Comparison of ENCODE assay signal across 21 mouse cellular contexts in the genomic region with DNA sequence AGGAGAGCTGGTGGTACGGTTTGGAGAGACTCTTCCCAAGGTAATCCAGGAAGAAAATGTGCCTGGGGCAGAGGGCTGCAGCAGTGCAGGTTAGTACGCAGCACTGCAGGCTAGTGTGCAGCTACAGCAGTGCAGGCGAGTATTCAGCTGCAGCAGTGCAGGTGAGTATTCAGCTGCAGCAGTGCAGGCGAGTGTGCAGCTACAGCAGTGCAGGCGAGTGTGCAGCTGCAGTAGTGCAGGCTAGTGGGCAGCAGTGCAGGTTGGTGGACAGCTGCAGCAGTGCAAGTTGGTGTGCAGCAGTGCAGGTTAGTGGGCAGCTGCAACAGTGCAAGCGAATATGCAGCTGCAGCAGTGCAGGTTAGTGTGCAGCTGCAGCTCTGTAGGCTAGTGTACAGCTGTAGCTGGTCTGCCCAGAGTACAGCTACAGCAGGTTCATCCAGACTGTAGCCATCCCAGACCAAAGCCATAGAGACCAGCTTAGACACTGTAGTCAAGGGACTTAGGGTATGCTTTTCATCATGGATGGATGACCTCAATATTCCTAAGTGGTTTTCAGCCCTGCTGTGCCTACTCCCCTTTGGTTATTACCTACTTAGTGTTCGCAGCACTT. TPM values are rescaled to one million over a fixed set of nuclear protein-coding genes. Genes with fewer than 3 reads are reported as not detected.
A peak's percentile ranks its signal among the peaks of the same experiment; 100 is the strongest.
DNase-seq lines count a peak whose midpoint lies in the region; ATAC-seq and TF ChIP-seq lines count a peak whose summit lies in the region.
"Had no signal": no experiment of that assay in that cellular context is flagged by ENCODE, and none has a peak within 500 bp of the region (broad histone marks: within the 10 kb centered on the region; RNA-seq: fewer than 3 reads in every experiment).

No protein-coding gene starts in this region.

- no peak for TF ChIP-seq CTCF in liver, postnatal 0 days (IDR thresholded peaks at IDR 0.05; ENCODE audit: low read depth)
- no peak for TF ChIP-seq CTCF in brain, embryonic 14.5 days (IDR thresholded peaks at IDR 0.05; ENCODE audit: borderline replicate concordance, extremely low read depth, insufficient read depth, insufficient read length)

- H3K27ac ChIP-seq in forebrain, embryonic 15.5 days (replicated peaks) = peak overlapping the region; percentile 74
- H3K27ac ChIP-seq in forebrain, embryonic 10.5 days = no peak overlapping the region
- H3K27ac ChIP-seq in liver, embryonic 12.5 days = peak overlapping the region; percentile 49; the same call in 1 of the 2 replicates
- no peak overlapping the region for H3K27ac ChIP-seq in liver, postnatal 0 days (ENCODE audit: low read depth)
- H3K27ac ChIP-seq in midbrain, embryonic 14.5 days (replicated peaks; ENCODE audit: low read depth, low read length) = peak overlapping the region; percentile 61
- H3K27ac ChIP-seq: heart, embryonic 13.5 days; limb, embryonic 12.5 days; neural tube, embryonic 15.5 days had no signal

- 70% methylated on average over 7 of the region's 7 CpGs for WGBS in forebrain, embryonic 15.5 days
- WGBS in forebrain, embryonic 10.5 days = 80% methylated on average over 7 of the region's 7 CpGs
- 77% methylated on average over 7 of the region's 7 CpGs for WGBS in liver, embryonic 12.5 days (ENCODE audit: insufficient replicate concordance)
- WGBS in liver, postnatal 0 days (ENCODE audit: insufficient replicate concordance) = 84% methylated on average over 7 of the region's 7 CpGs
- 76% methylated on average over 7 of the region's 7 CpGs for WGBS in midbrain, embryonic 14.5 days

- H3K27me3 ChIP-seq in forebrain, embryonic 15.5 days = no peaks in the 10 kb centered on the region
- H3K27me3 ChIP-seq in forebrain, embryonic 10.5 days (ENCODE audit: poor library complexity, severe bottlenecking) = no peaks in the 10 kb centered on the region
- no peaks in the 10 kb centered on the region for H3K27me3 ChIP-seq in liver, embryonic 12.5 days (replicated peaks)
- no peaks in the 10 kb centered on the region for H3K27me3 ChIP-seq in liver, postnatal 0 days (ENCODE audit: insufficient read depth, low read length)
- H3K27me3 ChIP-seq in midbrain, embryonic 14.5 days (ENCODE audit: control insufficient read depth, insufficient read depth, low read length) = no peaks in the 10 kb centered on the region
- H3K27me3 ChIP-seq: CH12.LX; heart, embryonic 13.5 days; limb, embryonic 12.5 days; neural tube, embryonic 15.5 days had no signal

- no peak for TF ChIP-seq POLR2A in brain, embryonic 14.5 days (IDR thresholded peaks at IDR 0.05; ENCODE audit: borderline replicate concordance, extremely low read depth, insufficient read depth, insufficient read length, poor library complexity, severe bottlenecking)

- no peak overlapping the region; the same call in 1 of the 2 replicates for H3K9ac ChIP-seq in forebrain, embryonic 15.5 days (replicated peaks)
- H3K9ac ChIP-seq in liver, embryonic 12.5 days = no peak overlapping the region
- no peak overlapping the region for H3K9ac ChIP-seq in liver, postnatal 0 days (replicated peaks)
- no peak overlapping the region for H3K9ac ChIP-seq in midbrain, embryonic 14.5 days (replicated peaks; ENCODE audit: low read length)
- H3K9ac ChIP-seq: heart, embryonic 13.5 days; limb, embryonic 12.5 days; neural tube, embryonic 15.5 days had no signal

- H3K4me3 ChIP-seq in forebrain, embryonic 15.5 days = no peak overlapping the region
- H3K4me3 ChIP-seq in forebrain, embryonic 10.5 days = no peak overlapping the region
- no peak overlapping the region for H3K4me3 ChIP-seq in liver, embryonic 12.5 days
- H3K4me3 ChIP-seq in liver, postnatal 0 days (ENCODE audit: low read depth, low read length) = no peak overlapping the region
- no peak overlapping the region for H3K4me3 ChIP-seq in midbrain, embryonic 14.5 days (replicated peaks; ENCODE audit: low read depth, low read length)
- H3K4me3 ChIP-seq: heart, embryonic 13.5 days; limb, embryonic 12.5 days; neural tube, embryonic 15.5 days had no signal

- H3K4me1 ChIP-seq in forebrain, embryonic 15.5 days = peaks cover 13% of the 10 kb centered on the region
- H3K4me1 ChIP-seq in forebrain, embryonic 10.5 days = peaks cover 7% of the 10 kb centered on the region; the same call in 1 of the 2 replicates
- peaks cover 80% of the 10 kb centered on the region for H3K4me1 ChIP-seq in liver, embryonic 12.5 days
- H3K4me1 ChIP-seq in liver, postnatal 0 days (ENCODE audit: insufficient read depth) = peaks cover 22% of the 10 kb centered on the region
- peaks cover 5% of the 10 kb centered on the region; the same call in 1 of the 2 replicates for H3K4me1 ChIP-seq in midbrain, embryonic 14.5 days (ENCODE audit: control insufficient read depth, insufficient read depth, low read length)
- H3K4me1 ChIP-seq: heart, embryonic 13.5 days; limb, embryonic 12.5 days; neural tube, embryonic 15.5 days had no signal

- H3K36me3 ChIP-seq in forebrain, embryonic 15.5 days = no peaks in the 10 kb centered on the region
- no peaks in the 10 kb centered on the region for H3K36me3 ChIP-seq in forebrain, embryonic 10.5 days (replicated peaks)
- peaks cover 56% of the 10 kb centered on the region for H3K36me3 ChIP-seq in liver, embryonic 12.5 days
- H3K36me3 ChIP-seq in liver, postnatal 0 days (replicated peaks; ENCODE audit: insufficient read depth, low read length) = peaks cover 49% of the 10 kb centered on the region
- H3K36me3 ChIP-seq in midbrain, embryonic 14.5 days (ENCODE audit: control insufficient read depth, insufficient read depth, low read length) = no peaks in the 10 kb centered on the region
- H3K36me3 ChIP-seq: limb, embryonic 12.5 days; neural tube, embryonic 15.5 days had no signal

- DNase-seq in forebrain, embryonic 10.5 days (ENCODE audit: extremely low spot score, low spot score) = no peak
- no peak for DNase-seq in liver, postnatal 0 days
- DNase-seq in brain, embryonic 14.5 days (ENCODE audit: low read depth) = peak; percentile 42
- DNase-seq in midbrain, embryonic 14.5 days = peak; percentile 21
- DNase-seq in gastrocnemius, postnatal 4 days (ENCODE audit: low spot score in 2 of 2) = no peak
- DNase-seq in cerebellum, adult 9-11 months = no peak
- DNase-seq: adrenal gland, postnatal 25 days; cerebellum, adult 18-20 months; cerebellum, postnatal 36 days; heart, adult 11 months; kidney, postnatal 36 days; lung, adult 2 months; right cerebral cortex, postnatal 4 days; thymus, adult 2 months had no signal

- 0 out of 2 replicates have a peak overlapping the region, but pooled peaks have one; percentile 5 for H3K4me2 ChIP-seq in forebrain, embryonic 15.5 days (replicated peaks)
- no peak overlapping the region for H3K4me2 ChIP-seq in liver, embryonic 12.5 days
- no peak overlapping the region for H3K4me2 ChIP-seq in liver, postnatal 0 days (ENCODE audit: low read depth, low read length)
- no peak overlapping the region for H3K4me2 ChIP-seq in midbrain, embryonic 14.5 days (ENCODE audit: low read length)
- H3K4me2 ChIP-seq: heart, embryonic 13.5 days; limb, embryonic 12.5 days; neural tube, embryonic 15.5 days had no signal

- H3K9me3 ChIP-seq in forebrain, embryonic 15.5 days = no peaks in the 10 kb centered on the region
- peaks cover 9% of the 10 kb centered on the region; the same call in 1 of the 2 replicates for H3K9me3 ChIP-seq in forebrain, embryonic 10.5 days
- H3K9me3 ChIP-seq in liver, embryonic 12.5 days (replicated peaks) = no peaks in the 10 kb centered on the region
- no peaks in the 10 kb centered on the region for H3K9me3 ChIP-seq in liver, postnatal 0 days (ENCODE audit: low read length)
- no peaks in the 10 kb centered on the region for H3K9me3 ChIP-seq in midbrain, embryonic 14.5 days (ENCODE audit: control insufficient read depth, low read length)
- H3K9me3 ChIP-seq: neural tube, embryonic 15.5 days had no signal

- no peak for TF ChIP-seq EP300 in liver, postnatal 0 days (IDR thresholded peaks at IDR 0.05; ENCODE audit: low read depth)

- peak; percentile 75 for ATAC-seq in forebrain, embryonic 15.5 days (replicated peaks)
- no peak for ATAC-seq in liver, embryonic 12.5 days
- ATAC-seq in liver, postnatal 0 days = no peak
- ATAC-seq in midbrain, embryonic 14.5 days (ENCODE audit: low FRiP score, low TSS enrichment) = no peak
- ATAC-seq: intestine, embryonic 16.5 days had no signal

RNA-seq across cellular contexts. Expression of gene Atg16l1, which starts 45.9 kb away (rescaled TPM):
- 60.2 and 64.0 TPM in 2 replicates for polyA plus RNA-seq in forebrain, embryonic 15.5 days (2015; fragmentation: Nextera tagmentation; extraction: Ambion mirVana)
- 34.9 and 36.0 TPM in 2 replicates for polyA plus RNA-seq in forebrain, embryonic 10.5 days (2016; fragmentation: Nextera tagmentation; extraction: Ambion mirVana)
- 19.5 and 21.9 TPM in 2 replicates for polyA plus RNA-seq in liver, embryonic 12.5 days (2016; fragmentation: Nextera tagmentation; extraction: Ambion mirVana)
- polyA plus RNA-seq in liver, postnatal 0 days (2015; fragmentation: Nextera tagmentation; extraction: Ambion mirVana) = 15.4 and 18.6 TPM in 2 replicates
- 80.8 and 83.9 TPM in 2 replicates for polyA plus RNA-seq in brain, embryonic 14.5 days (2012; rRNA removed)
- 66.5 and 77.2 TPM in 2 replicates for polyA plus RNA-seq in midbrain, embryonic 14.5 days (2014; fragmentation: Nextera tagmentation; extraction: Ambion mirVana)
- total RNA-seq in gastrocnemius, postnatal 4 days (2021) = 10 to 100 TPM; 22.4 to 24.1 TPM

Comparison
In these comparisons a context has a peak if more than half of its experiments do, and no peak if none do; other contexts are left out.
1. H3K27ac ChIP-seq: peak in forebrain, embryonic 15.5 days (single experiment), liver, embryonic 12.5 days (single experiment) and midbrain, embryonic 14.5 days (single experiment); none in forebrain, embryonic 10.5 days (single experiment) and liver, postnatal 0 days (single experiment).
2. DNase-seq: peak in brain, embryonic 14.5 days (single experiment) and midbrain, embryonic 14.5 days (single experiment); none in forebrain, embryonic 10.5 days (single experiment), liver, postnatal 0 days (single experiment), gastrocnemius, postnatal 4 days (0 of 2) and cerebellum, adult 9-11 months (single experiment).